Mouse (Mus musculus) embryo, embryonic 11.5 days (tissue): ENCODE data around the gene Sept9.

Experiments used
- DNase-seq: peaks from one replicate; pipeline ENCODE4 v3.0.0-alpha.2; 2012; ENCODE audit warnings: low read depth, low spot score

The Sept9 gene

DNA sequence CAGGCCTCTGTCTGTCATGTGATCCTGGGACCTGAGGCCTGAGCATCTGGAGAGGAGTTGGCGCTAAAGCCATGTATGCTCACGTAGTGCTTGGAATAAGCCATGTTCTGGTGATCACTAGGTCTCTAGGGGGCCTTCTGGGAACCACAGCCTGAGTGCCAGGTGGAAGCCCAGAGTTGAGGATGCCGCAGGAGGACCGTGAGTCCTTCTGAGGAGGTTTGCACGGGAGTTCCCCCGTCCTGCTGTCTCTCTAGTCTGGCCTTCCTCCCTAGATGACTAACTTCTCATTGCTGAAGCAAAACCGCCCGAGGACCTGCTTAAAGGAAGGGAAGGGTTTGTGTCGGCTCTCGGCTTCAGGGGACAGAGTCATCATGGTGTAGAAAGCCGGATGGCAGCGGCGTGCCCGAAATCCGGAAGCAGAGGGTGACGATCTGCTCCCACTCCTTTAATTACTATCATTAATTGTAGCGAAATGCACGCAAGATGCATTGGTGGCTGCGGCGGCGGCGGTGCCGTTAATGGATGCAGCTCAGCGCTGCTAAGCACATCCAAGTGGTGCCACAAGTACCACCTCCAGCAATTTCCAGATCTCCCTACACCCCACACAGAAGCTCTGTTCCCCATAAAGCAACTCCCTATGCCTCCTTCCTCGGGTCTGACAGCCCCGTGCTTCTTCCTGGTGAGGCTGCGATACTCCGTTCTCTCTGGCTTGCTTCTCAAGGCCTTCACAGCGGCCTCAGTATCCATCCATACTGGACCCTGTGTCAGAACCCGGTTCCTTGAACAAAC, 92.0 kb downstream of the Sept9 start:
- no peak for DNase-seq

DNA sequence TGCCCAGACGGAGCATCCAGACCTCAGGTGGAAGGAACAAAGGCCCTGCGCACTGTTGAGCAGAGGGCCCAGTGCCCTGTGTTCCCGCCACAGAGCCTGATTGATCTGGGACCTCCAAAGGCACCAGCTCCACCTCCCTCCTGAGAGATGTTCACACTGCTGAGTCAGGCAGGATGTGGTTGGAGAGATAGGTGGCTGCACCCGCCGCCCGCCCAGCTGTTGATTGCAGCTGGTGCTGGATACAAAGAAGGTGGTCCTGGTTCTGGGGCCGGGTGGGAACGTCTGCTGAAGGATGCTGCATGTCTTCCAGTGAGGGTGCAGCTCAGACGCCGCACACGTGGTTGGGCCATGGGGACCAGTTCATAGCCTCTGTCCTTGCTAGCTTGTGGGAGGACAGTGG, 93.0 kb downstream of the Sept9 start:
- DNase-seq, result no peak

GRCm38 (mm10) chr11:117295266-117295665, 95.8 kb downstream of the Sept9 start:
- no peak for DNase-seq

DNA sequence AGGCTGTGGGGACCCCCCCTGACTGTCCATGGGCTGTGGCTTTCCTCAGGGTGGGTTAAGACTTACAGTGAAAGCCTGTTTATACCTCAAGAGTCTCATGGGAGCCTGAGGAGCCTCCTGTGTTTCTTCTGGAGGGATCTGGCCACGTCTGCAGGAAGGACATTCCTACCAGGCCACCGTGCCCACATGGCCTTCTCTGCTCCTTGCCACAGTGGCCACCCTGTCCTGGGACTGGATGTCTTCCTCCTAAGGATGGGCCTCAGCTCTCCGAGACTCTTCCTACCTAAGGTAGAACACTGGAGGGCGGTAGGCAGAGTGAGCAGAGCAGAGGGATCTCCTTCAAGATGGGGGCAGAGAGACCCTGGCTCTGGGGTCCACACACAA, 96.6 kb downstream of the Sept9 start:
- DNase-seq, result no peak

DNA sequence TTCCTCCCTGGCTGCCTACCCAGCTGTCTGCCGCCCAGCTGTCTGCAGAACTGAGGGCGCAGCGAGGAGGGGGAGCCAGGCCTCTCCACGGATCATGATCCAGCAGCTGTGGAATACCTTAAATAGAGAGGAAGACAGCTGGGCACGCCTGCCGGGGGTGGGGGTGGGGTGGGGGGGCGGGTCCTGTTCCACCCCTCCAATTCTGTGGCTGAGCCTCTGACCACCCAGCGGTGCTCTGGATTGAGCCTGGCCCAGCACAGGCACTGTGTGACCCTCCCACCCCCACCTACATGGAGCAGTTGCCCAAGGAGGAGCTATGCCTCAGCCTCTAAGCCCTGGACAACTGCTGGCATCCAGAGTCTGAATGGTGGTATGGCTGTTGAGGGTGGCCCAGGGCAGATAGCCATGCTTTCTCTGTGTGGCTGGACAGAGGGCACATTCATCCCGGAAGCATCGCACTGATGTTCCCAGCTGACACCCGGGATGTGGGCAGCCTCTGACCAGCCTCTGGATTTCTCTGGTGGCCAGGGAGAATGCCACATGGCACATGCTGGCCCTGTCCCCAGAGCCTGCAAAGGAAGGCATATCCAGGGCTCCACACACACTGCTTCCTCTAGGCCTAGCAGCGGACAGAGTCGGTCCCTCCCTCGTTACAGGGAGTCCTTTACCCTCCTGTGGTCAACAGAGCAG, 97.2 kb downstream of the Sept9 start:
- no peak for DNase-seq

- DNase-seq, result no peak
Measured at GRCm38 (mm10) chr11:117297190-117297829, 97.8 kb downstream of the Sept9 start.

DNA sequence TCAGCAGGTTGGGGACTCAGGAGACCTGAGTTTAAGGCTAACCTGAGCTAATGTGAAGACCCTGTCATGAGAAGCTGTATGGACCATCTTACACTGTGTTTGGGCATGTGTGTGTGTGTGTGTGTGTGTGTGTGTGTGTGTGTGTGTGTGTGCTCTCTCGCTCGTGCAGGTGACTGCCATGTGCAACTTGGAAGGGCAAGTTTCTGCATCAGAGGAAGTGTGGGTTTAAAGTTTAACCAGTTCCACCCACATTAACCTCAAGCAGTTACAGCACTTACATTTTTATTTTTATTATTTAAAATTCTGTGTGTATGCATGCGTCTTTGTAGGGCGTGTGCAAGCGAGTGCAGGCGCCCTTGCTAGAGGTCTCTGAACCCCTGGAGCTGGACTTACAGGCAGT, 100.3 kb downstream of the Sept9 start:
- no peak for DNase-seq

GRCm38 (mm10) chr11:117300809-117301208, 101.3 kb downstream of the Sept9 start:
- DNase-seq, result no peak

- no peak for DNase-seq
Measured at GRCm38 (mm10) chr11:117301716-117302115, 102.3 kb downstream of the Sept9 start.

- DNase-seq, result no peak
Measured at GRCm38 (mm10) chr11:117302371-117302770, 102.9 kb downstream of the Sept9 start.

DNA sequence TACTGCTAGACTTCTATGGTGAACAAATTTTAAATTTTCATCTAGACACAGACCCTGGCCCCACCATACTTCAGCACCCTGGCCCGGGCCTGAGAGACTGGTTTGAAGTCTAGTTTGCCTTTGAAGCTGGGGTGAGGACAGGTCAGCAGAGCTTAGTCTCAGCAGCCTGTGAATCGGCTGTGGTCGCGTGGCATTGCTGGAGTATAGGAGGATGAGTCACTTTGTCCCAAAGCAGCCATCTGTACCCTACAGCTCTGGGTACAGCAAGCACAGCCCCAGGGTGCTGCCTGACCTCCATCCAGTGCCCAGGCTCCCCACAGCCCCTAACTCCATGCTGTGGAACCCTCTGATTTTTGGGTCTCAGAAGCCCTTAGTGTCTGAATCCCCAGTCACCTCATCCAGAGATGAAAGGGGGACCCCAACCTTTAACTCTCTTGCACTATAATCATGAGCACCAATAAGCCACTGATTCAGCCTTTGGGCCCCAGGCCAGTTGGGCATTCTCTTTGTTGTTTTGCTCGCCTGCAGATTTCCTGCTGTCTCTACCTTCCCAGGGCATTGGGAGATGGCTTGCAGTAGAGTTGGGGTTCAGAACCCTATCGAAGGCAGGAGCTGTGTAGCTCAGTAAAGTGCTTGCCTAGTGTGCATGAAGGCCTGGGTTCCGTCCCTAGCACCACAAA, 106.2 kb downstream of the Sept9 start:
- DNase-seq, result no peak

- DNase-seq, result no peak
Measured at GRCm38 (mm10) chr11:117306311-117307088, 107.0 kb downstream of the Sept9 start.

- no peak for DNase-seq
Measured at GRCm38 (mm10) chr11:117307895-117308786, 108.7 kb downstream of the Sept9 start.

DNA sequence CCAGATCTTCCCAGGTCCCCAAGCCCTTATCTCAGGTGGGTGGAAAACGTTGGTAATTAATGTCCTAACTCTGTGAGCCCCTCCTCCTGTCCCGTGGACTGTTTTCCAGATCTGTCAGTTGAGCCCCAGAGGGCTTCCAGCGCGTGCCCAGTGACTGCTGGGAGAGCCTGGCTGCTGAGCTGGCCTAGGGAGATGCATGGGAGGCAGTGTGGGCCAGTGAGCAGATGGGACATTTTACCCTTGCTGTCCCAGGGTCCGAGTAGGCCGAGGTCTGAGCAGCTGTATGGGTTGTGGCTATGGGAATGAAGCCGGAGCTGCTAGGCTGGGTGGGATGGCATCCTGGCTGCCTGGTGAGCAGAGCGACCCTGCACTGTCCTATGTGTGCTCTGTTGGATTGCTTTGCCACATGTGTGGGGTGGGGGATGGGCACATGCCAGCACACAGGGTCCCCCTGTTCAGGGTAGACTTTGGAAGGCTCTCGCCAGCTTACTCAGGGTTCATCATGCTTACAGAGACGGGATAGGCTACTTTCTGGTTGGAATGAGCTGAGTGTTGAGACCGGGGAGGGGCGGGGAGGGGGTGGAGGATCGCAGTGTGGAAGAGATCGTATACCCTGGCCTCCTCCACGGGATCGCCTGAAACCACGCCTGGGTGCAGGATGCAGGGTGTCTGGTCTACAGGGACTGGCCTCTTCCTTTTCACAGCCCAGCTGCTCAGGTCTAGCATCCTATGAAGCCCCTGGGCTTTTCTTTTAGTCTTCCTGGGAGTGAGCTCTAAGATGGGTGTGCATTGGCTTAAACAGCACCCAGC, 109.9 kb downstream of the Sept9 start:
- no peak for DNase-seq

DNA sequence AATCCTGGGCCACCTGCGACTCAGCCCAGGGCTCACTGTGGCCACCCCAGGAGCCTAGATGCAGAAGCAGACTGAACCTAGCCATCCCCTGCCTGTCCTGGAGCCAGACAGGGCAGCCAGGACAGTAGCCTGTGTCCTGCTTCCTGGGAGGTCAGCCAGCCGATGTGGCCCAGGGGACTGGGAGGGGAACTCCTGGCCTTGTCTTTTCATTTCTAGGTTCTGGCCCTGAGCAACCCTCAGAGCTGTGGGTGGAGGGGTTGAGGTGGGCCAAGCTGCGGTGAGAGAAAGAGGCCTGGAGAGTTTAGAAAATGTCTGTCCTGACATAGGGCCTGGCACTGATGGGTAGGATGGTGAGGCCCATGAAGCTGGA, 110.4 kb downstream of the Sept9 start:
- no peak for DNase-seq

GRCm38 (mm10) chr11:117310341-117311107, 111.1 kb downstream of the Sept9 start:
- no peak for DNase-seq

GRCm38 (mm10) chr11:117311127-117311800, 111.8 kb downstream of the Sept9 start:
- DNase-seq, result no peak
